Mouse (Mus musculus) stomach, postnatal 0 days (tissue): ENCODE measurements at regions not wholly inside any gene's neighbourhood (a gene's known extent, or its start where the extent isn't known, plus 50 kb on each side); places are given as distances from the start of the nearest gene placed in this dataset.
"Not testable (repeated sequence)": the region's sequence is repeated elsewhere in the genome, so short reads cannot be mapped to it uniquely, and the experiment has no call there.

Source experiments
- ATAC-seq: fragments of 200-750 bp; cut with Nextera tagmentation; 2 replicates; pipeline ENCODE4 v1.8.0; 2017; ENCODE audit not compliant: low FRiP score, low TSS enrichment
- DNase-seq: peaks from one replicate; pipeline ENCODE4 v3.0.0-alpha.2; 2016; ENCODE audit warnings: low spot score
- H3K27ac ChIP-seq: fragments of 300-500 bp; sonication (generic); replicated peaks from 2 replicates; pipeline ENCODE4 v1.5.1; 2014; ENCODE audit warnings: mild to moderate bottlenecking, control low read depth
- H3K27me3 ChIP-seq: fragments of 300-500 bp; sonication (generic); 2 replicates; pipeline ENCODE4 v1.6.1; 2014; ENCODE audit warnings: low read length; ENCODE audit not compliant: control insufficient read depth, insufficient read depth
- H3K36me3 ChIP-seq: fragments of 300-500 bp; sonication (generic); 2 replicates; pipeline ENCODE4 v1.6.1; 2014; ENCODE audit warnings: low read length, mixed read lengths; ENCODE audit not compliant: control insufficient read depth, insufficient read depth
- H3K4me1 ChIP-seq: fragments of 300-500 bp; sonication (generic); replicated peaks from 2 replicates; pipeline ENCODE4 v1.6.1; 2014; ENCODE audit warnings: antibody characterized with exemption; ENCODE audit not compliant: control insufficient read depth, insufficient read depth
- H3K4me2 ChIP-seq: fragments of 300-500 bp; sonication (generic); replicated peaks from 2 replicates; pipeline ENCODE4 v1.6.1; 2014; ENCODE audit warnings: low read depth, mild to moderate bottlenecking, control low read depth, moderate library complexity
- H3K4me3 ChIP-seq: fragments of 300-500 bp; sonication (generic); 2 replicates; pipeline ENCODE4 v1.5.1; 2014; ENCODE audit warnings: low read depth, low read length, control low read depth
- H3K9ac ChIP-seq: fragments of 300-500 bp; sonication (generic); 2 replicates; pipeline ENCODE4 v1.6.1; 2014; ENCODE audit warnings: mild to moderate bottlenecking, low read length, control low read depth, mixed read lengths
- H3K9me3 ChIP-seq: fragments of 300-500 bp; sonication (generic); 2 replicates; pipeline ENCODE4 v1.6.1; 2016; ENCODE audit warnings: low read length; ENCODE audit not compliant: control insufficient read depth
- CTCF ChIP-seq: IDR thresholded peaks from 2 replicates; pipeline ENCODE4 v1.5.1; 2016; ENCODE audit warnings: antibody characterized with exemption, low read depth, mild to moderate bottlenecking, moderate library complexity
- EP300 ChIP-seq: optimal IDR thresholded peaks from 2 replicates; pipeline ENCODE3; 2016; ENCODE audit warnings: antibody characterized with exemption
- WGBS: fragments of 180-500 bp; shearing (Covaris S2); extraction: QIAGEN DNeasy Blood & Tissue Kit; methylation state at CpG from one replicate; pipeline ENCODE4 v1.1.7; 2014; 5-methylcytosine and 5-hydroxymethylcytosine counted together

GRCm38 (mm10) chr13:50092537-50092936 lies 157.6 kb downstream of the Gm906 start:
- no peaks in the 10 kb centered on the region for H3K9me3 ChIP-seq
- no peak for TF ChIP-seq CTCF
- TF ChIP-seq EP300, result no peak

GRCm38 (mm10) chr13:50064841-50065240 lies 185.3 kb downstream of the Gm906 start:
- H3K9me3 ChIP-seq, result no peaks in the 10 kb centered on the region
- ATAC-seq, result no peak
- H3K27me3 ChIP-seq, result no peaks in the 10 kb centered on the region
- no peak overlapping the region for H3K9ac ChIP-seq
- H3K27ac ChIP-seq, result no peak overlapping the region
- no peaks in the 10 kb centered on the region for H3K36me3 ChIP-seq
- 66% methylated on average over 4 of the region's 4 CpGs for WGBS
- H3K4me3 ChIP-seq, result no peak overlapping the region
- no peak overlapping the region for H3K4me2 ChIP-seq
- no peak for DNase-seq
- no peaks in the 10 kb centered on the region for H3K4me1 ChIP-seq
- no peak for TF ChIP-seq CTCF
- TF ChIP-seq EP300, result no peak

More at GRCm38 (mm10) chr13:50092537-50092936, 157.6 kb downstream of the Gm906 start:
- no peak overlapping the region for H3K9ac ChIP-seq
- H3K4me2 ChIP-seq, result no peak overlapping the region
- DNase-seq (no peak), ATAC-seq (no peak)
- WGBS, result 66% methylated on average over 2 of the region's 2 CpGs
- H3K4me1 ChIP-seq, result no peaks in the 10 kb centered on the region
- H3K4me3 ChIP-seq, result no peak overlapping the region
- no peaks in the 10 kb centered on the region for H3K36me3 ChIP-seq
- no peak overlapping the region for H3K27ac ChIP-seq
- H3K27me3 ChIP-seq, result no peaks in the 10 kb centered on the region

- 62% methylated on average over 2 of the region's 2 CpGs for WGBS
Observed at GRCm38 (mm10) chr13:50064365-50064764, 185.7 kb downstream of the Gm906 start.

GRCm38 (mm10) chr13:50059676-50060075 lies 190.4 kb downstream of the Gm906 start:
- not testable (repeated sequence) for ATAC-seq, H3K4me2 ChIP-seq, H3K4me1 ChIP-seq, H3K4me3 ChIP-seq, DNase-seq, H3K9me3 ChIP-seq, H3K27ac ChIP-seq, H3K27me3 ChIP-seq, H3K9ac ChIP-seq, H3K36me3 ChIP-seq
- 50% methylated on average over 1 of the region's 1 CpGs for WGBS

More at GRCm38 (mm10) chr13:50064365-50064764, 185.7 kb downstream of the Gm906 start:
- not testable (repeated sequence) for H3K4me2 ChIP-seq, H3K27me3 ChIP-seq, H3K9ac ChIP-seq, H3K27ac ChIP-seq, H3K4me1 ChIP-seq, ATAC-seq, H3K4me3 ChIP-seq, H3K9me3 ChIP-seq, H3K36me3 ChIP-seq, DNase-seq
- peak; percentile 28; the same call in 1 of the 2 replicates for TF ChIP-seq CTCF

- not testable (repeated sequence) for H3K36me3 ChIP-seq, H3K4me2 ChIP-seq, DNase-seq, H3K9me3 ChIP-seq, H3K9ac ChIP-seq, H3K27me3 ChIP-seq, ATAC-seq, H3K4me3 ChIP-seq, H3K27ac ChIP-seq, H3K4me1 ChIP-seq
- WGBS, result 50% methylated on average over 2 of the region's 2 CpGs
Observed at GRCm38 (mm10) chr13:50059054-50059453, 191.1 kb downstream of the Gm906 start.

- H3K4me2 ChIP-seq, H3K36me3 ChIP-seq, H3K27ac ChIP-seq, H3K4me3 ChIP-seq, H3K4me1 ChIP-seq, H3K27me3 ChIP-seq, H3K9ac ChIP-seq, H3K9me3 ChIP-seq: not testable (repeated sequence)
- peak; percentile 71; the same call in 1 of the 2 replicates for ATAC-seq
- peak; percentile 19 for DNase-seq
Observed at GRCm38 (mm10) chr13:50051746-50052145, 198.4 kb downstream of the Gm906 start.

GRCm38 (mm10) chr13:50051110-50051509 lies 199.0 kb downstream of the Gm906 start:
- H3K9ac ChIP-seq, H3K4me2 ChIP-seq, H3K27ac ChIP-seq, H3K27me3 ChIP-seq, ATAC-seq, H3K36me3 ChIP-seq, H3K4me1 ChIP-seq, DNase-seq, H3K9me3 ChIP-seq, H3K4me3 ChIP-seq: not testable (repeated sequence)
- WGBS, result 54% methylated on average over 3 of the region's 3 CpGs
